Mouse (Mus musculus) testis, postnatal 10 days (tissue): ENCODE measurements around the gene Tceal9.
A peak's percentile ranks its signal among the peaks of the same experiment; 100 is the strongest.
"Not testable (repeated sequence)": the region's sequence is repeated elsewhere in the genome, so short reads cannot be mapped to it uniquely, and the experiment has no call there.

Source experiments
- DNase-seq: peaks from one replicate; pipeline ENCODE4 v3.0.0; 2021; ENCODE audit warnings: low spot score

Tceal9 gene

GRCm38 (mm10) chrX:136244574-136245229 is at the start of gene Tceal9:
Tceal9 (plus strand) TSS chrX:136245079.
- DNase-seq: peak; percentile 82

GRCm38 (mm10) chrX:136195193-136195944 is 49.5 kb upstream of the Tceal9 start:
- DNase-seq: no peak

- peak; percentile 46 for DNase-seq
These were observed 48.0 kb upstream of the Tceal9 start for GRCm38 (mm10) chrX:136196873-136197272.

- DNase-seq: no peak
These were observed 41.6 kb upstream of the Tceal9 start for GRCm38 (mm10) chrX:136203257-136203656.

- peak; percentile 37 for DNase-seq
These were observed 41.2 kb upstream of the Tceal9 start, which contains the start of gene Tceal5 for GRCm38 (mm10) chrX:136203664-136204066. Tceal5 (minus strand) TSS chrX:136203876.

- DNase-seq: no peak
These were observed 40.5 kb upstream of the Tceal9 start for GRCm38 (mm10) chrX:136204406-136204805.

GRCm38 (mm10) chrX:136213396-136213795 is 31.5 kb upstream of the Tceal9 start:
- DNase-seq: no peak

- DNase-seq: not testable (repeated sequence)
These were observed 29.9 kb upstream of the Tceal9 start, which contains the start of the genes Tceal7 and Bex1 for GRCm38 (mm10) chrX:136214729-136215677. Tceal7 (plus strand) TSS chrX:136214779. Bex1 (minus strand) TSS chrX:136215513.

- DNase-seq: no peak
These were observed 28.6 kb upstream of the Tceal9 start for GRCm38 (mm10) chrX:136216303-136216702.

- DNase-seq: no peak
These were observed 21.2 kb upstream of the Tceal9 start for GRCm38 (mm10) chrX:136223714-136224113.

- no peak for DNase-seq
These were observed 17.1 kb upstream of the Tceal9 start for GRCm38 (mm10) chrX:136227768-136228167.

- DNase-seq: peak; percentile 70
These were observed 6.8 kb upstream of the Tceal9 start for GRCm38 (mm10) chrX:136238118-136238517.

- no peak for DNase-seq
These were observed 1.7 kb upstream of the Tceal9 start for GRCm38 (mm10) chrX:136243181-136243580.

GRCm38 (mm10) chrX:136245521-136246071 is 717 bp downstream of the Tceal9 start:
- DNase-seq: peak; percentile 51

GRCm38 (mm10) chrX:136248811-136249210 is 3.9 kb downstream of the Tceal9 start:
- no peak for DNase-seq

- no peak for DNase-seq
These were observed 4.8 kb downstream of the Tceal9 start for GRCm38 (mm10) chrX:136249671-136250070.

- no peak for DNase-seq
These were observed 7.3 kb downstream of the Tceal9 start for GRCm38 (mm10) chrX:136252023-136252729.

GRCm38 (mm10) chrX:136267720-136268119 is 22.8 kb downstream of the Tceal9 start:
- no peak for DNase-seq

GRCm38 (mm10) chrX:136268173-136268572 is 23.3 kb downstream of the Tceal9 start:
- no peak for DNase-seq

- DNase-seq: peak; percentile 56
These were observed 25.0 kb downstream of the Tceal9 start, which contains the start of gene Bex3 for GRCm38 (mm10) chrX:136269743-136270392. Bex3 (plus strand) TSS chrX:136270253.
